Mouse (Mus musculus): ENCODE results near the gene Gm17728. TPM values are rescaled to one million over a fixed set of nuclear protein-coding genes. Genes with fewer than 3 reads are reported as not detected.

Gm17728 gene
- not detected in 4 replicates for total RNA-seq (2023)

DNA sequence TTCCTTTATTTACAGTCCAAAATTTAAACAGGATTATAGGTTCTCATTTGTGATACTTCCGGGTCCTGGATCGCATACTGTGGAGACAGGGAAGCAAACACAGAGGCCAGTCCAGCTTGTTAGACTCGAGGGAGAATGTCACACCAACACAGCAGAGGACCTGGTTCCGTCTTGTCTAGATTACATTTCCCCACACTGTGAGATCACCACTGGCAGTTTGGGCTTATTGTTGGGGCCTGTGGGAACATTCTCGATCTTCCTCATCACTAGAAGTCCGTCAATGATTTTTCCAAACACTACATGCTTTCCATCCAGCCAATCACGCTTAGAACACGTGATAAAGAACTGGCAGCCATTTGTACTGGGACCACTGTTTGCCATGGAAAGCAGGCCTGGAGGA lies at the start of gene Gm17728:
TSS of gene Gm17728 (plus strand) at position 301 of the 400 bp plus-strand sequence.

Other genes starting within 250 kb of the Gm17728 start
- gene Pabpc6, start 247.7 kb downstream of the Gm17728 start, total RNA-seq (2023): not detected in 4 replicates